Mouse (Mus musculus) bone marrow macrophage, adult 2 months (primary cell): ENCODE results near the gene Gucy1a1. TPM values are rescaled to one million over a fixed set of nuclear protein-coding genes. Genes with fewer than 3 reads are reported as not detected.
"Not testable (repeated sequence)": the region's sequence is repeated elsewhere in the genome, so short reads cannot be mapped to it uniquely, and the experiment has no call there.

Experiments used
- H3K27ac ChIP-seq: 2 replicates; pipeline ENCODE4 v1.5.1; 2012; ENCODE audit warnings: low read depth, low read length; ENCODE audit not compliant: insufficient read depth
- H3K4me1 ChIP-seq: 2 replicates; pipeline ENCODE4 v1.6.1; 2012; ENCODE audit warnings: low read length; ENCODE audit not compliant: control insufficient read depth, insufficient read depth
- H3K4me3 ChIP-seq: 2 replicates; pipeline ENCODE4 v1.5.1; 2012; ENCODE audit warnings: mild to moderate bottlenecking, low read length, moderate library complexity; ENCODE audit not compliant: insufficient read depth
- CTCF ChIP-seq: IDR thresholded peaks from 2 replicates; pipeline ENCODE4 v1.5.1; 2012; ENCODE audit warnings: low read depth, mild to moderate bottlenecking, low read length, moderate library complexity
- POLR2A ChIP-seq: IDR thresholded peaks from 2 replicates; pipeline ENCODE4 v1.6.1; 2012; ENCODE audit warnings: mild to moderate bottlenecking, low read depth, low read length, borderline replicate concordance
- polyA plus RNA-seq: library from polyadenylated mRNA; stranded (reverse); fragments of >200 nt; gene quantifications from 2 replicates; pipeline ENCODE4 v1.2.4, GENCODE M21; 2012; ENCODE audit not compliant: missing spikeins, insufficient read depth, insufficient read length

The Gucy1a1 gene
- not detected in 2 replicates for polyA plus RNA-seq

- no peak within 1 kb of the TSS for H3K4me3 ChIP-seq
- TF ChIP-seq CTCF (no peak), POLR2A (no peak)
- H3K4me1 ChIP-seq, result no peaks in the 10 kb centered on the region
- no peak within 1 kb of the TSS for H3K27ac ChIP-seq
Measured at GRCm38 (mm10) chr3:82145126-82145901, at the start of gene Gucy1a1. TSS of gene Gucy1a1 (minus strand) at chr3:82145789.

DNA sequence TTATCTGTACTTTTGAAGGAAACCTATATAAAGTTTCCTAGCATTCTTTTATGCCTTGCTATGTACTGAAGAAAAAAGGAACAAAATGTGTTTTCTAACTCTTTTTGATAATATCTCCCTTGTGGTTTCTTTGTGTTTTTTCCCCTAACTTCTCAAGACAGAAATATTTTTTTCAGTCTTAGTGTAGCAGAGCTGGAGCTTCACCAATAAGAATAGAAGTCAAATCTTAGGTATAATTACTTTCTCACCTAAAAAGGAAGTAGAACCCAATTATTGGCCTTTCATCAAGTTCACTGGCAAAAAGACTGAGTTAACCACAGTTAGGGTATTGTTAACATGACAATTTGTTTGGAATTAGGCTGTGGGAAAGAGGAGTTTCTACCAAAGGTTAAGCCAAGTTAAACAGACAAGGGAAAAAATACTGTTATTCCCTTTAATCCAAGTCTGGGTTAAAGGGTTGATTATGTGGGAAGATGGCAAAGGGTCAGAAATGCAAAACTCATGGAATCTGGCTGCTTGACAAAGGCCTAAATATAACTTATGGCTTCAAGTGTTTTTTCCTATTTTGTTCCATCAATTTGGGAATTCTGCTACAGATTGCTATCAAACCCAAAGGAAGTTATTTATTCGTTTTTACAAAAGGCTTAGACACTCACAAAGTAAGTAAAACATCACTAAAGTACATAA lies 46.1 kb upstream of the Gucy1a1 start:
- Histone ChIP-seq H3K4me1 (no peaks in the 10 kb centered on the region), H3K4me3 (no peak overlapping the region), H3K27ac (no peak overlapping the region)
- TF ChIP-seq POLR2A (no peak), CTCF (no peak)

DNA sequence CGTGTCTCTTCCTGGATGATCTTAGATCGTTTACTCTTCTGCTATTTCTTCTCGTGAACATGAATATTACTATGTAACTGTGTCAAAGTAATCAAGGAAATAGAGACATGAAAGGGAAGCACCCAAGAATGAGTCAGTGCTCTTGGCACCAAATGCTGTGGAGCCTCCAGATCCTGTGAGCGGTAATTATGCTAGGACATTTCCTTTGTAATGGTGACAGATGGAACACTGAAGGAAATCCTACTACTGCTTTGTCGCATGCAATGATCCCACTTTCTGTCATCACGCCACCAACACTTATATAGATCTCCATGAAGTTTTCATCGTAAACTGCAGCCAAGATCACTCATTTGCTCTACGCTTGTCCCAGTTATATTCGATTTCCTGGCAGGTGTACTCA lies 40.0 kb upstream of the Gucy1a1 start:
- TF ChIP-seq POLR2A (no peak), CTCF (no peak)
- H3K4me3 ChIP-seq, result no peak overlapping the region
- no peaks in the 10 kb centered on the region for H3K4me1 ChIP-seq
- no peak overlapping the region for H3K27ac ChIP-seq

GRCm38 (mm10) chr3:82181500-82181899 lies 35.9 kb upstream of the Gucy1a1 start:
- TF ChIP-seq CTCF (no peak), POLR2A (no peak)
- Histone ChIP-seq H3K27ac (no peak overlapping the region), H3K4me1 (no peaks in the 10 kb centered on the region), H3K4me3 (no peak overlapping the region)

- TF ChIP-seq POLR2A (no peak), CTCF (no peak)
- no peaks in the 10 kb centered on the region for H3K4me1 ChIP-seq
- no peak overlapping the region for H3K27ac ChIP-seq
- no peak overlapping the region for H3K4me3 ChIP-seq
Measured at GRCm38 (mm10) chr3:82180253-82180652, 34.7 kb upstream of the Gucy1a1 start.

DNA sequence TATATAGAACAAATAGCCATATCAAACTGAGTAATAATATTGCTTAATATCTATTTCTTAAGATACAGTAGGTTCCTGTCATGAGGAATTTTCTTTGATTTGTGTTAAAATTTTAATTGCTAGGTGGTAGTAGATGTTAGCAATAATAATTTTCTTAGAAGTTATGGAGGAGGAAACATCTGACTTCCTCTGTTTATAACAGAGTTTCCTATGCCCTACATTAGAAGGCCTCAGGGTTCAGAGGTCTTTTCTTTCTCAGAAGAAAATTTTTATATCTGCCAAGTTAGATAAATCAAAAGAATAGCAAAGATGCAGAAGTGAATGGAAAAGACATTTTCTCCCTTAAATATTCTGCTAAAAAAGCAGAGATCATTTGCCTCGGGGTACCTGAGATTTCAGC lies 29.9 kb upstream of the Gucy1a1 start:
- no peak overlapping the region for H3K27ac ChIP-seq
- TF ChIP-seq CTCF, result no peak
- TF ChIP-seq POLR2A, result no peak
- no peak overlapping the region for H3K4me3 ChIP-seq
- no peaks in the 10 kb centered on the region for H3K4me1 ChIP-seq

DNA sequence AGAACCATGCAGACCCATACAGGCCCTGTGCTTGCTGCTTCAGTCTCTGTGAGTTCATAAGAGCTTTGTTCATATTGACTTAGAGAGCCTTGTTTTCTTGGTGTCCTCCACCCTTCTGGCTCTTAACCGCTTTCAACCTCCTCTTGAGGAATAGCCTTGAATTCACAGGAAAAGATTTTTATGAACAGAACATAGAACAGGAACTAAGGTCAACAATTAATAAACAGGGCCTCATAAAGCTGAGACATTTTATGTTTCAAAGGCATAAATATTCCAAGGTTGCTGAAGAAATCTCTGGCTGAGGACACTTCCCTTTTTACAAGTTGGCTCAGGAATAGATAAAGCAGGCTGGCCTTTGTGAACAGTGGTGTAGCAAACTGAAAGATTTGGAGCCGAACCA lies 21.5 kb upstream of the Gucy1a1 start:
- Histone ChIP-seq H3K27ac (no peak overlapping the region), H3K4me3 (no peak overlapping the region), H3K4me1 (no peaks in the 10 kb centered on the region)
- no peak for TF ChIP-seq POLR2A
- no peak for TF ChIP-seq CTCF

- no peaks in the 10 kb centered on the region for H3K4me1 ChIP-seq
- H3K4me3 ChIP-seq, result no peak overlapping the region
- no peak overlapping the region for H3K27ac ChIP-seq
- TF ChIP-seq CTCF (no peak), POLR2A (no peak)
Measured at GRCm38 (mm10) chr3:82165937-82166336, 20.3 kb upstream of the Gucy1a1 start.

- H3K4me3 ChIP-seq, H3K4me1 ChIP-seq, H3K27ac ChIP-seq: not testable (repeated sequence)
Measured at GRCm38 (mm10) chr3:82162992-82163391, 17.4 kb upstream of the Gucy1a1 start.

GRCm38 (mm10) chr3:82145978-82146377 lies 389 bp upstream of the Gucy1a1 start:
- no peak overlapping the region for H3K4me3 ChIP-seq

More at GRCm38 (mm10) chr3:82145978-82146377, 389 bp upstream of the Gucy1a1 start:
- Histone ChIP-seq H3K27ac (no peak overlapping the region), H3K4me1 (no peaks in the 10 kb centered on the region)
- no peak for TF ChIP-seq CTCF
- TF ChIP-seq POLR2A, result no peak
